Mouse (Mus musculus): ENCODE results near the gene Elmo2. TPM values are rescaled to one million over a fixed set of nuclear protein-coding genes. Genes with fewer than 3 reads are reported as not detected.

Elmo2 gene
- polyA plus RNA-seq, 1 experiment: 148 TPM

DNA sequence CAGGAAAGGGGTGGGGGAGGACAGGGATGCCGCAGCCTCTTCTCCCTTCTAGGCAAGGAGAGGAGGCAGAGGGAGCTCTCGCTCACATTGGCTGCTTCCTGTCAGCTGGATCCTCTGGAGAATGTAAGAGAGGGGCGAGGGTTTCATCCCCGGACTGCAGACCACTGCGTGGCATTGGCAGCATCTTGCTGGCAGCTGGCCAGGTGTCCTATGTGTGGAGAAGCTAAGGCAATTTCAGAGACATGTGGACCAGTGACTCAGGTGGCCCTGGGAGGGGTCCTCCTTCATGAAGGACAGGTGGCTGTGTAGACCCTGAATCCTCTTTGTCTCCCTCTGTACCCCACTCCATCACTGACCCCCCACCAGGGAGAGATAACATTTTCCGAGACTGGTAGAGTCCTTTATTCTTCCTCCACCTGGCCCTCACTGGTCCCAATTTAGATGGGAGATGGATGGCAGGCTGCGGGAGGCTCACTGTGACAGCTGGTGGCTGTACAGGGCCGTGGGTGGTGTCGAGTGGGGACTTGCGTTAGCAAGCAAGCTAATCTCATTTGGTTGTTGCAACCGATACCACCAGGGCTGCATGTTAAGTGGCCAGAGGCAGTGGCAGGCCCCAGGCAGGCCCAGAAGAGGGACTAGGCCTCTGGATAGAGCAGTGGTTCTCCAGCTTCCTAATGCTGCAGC lies 69.0 kb downstream of the Elmo2 start:
- TF ChIP-seq POLR2A (IDR thresholded peaks at IDR 0.05; ENCODE audit: borderline replicate concordance, extremely low read depth, low read depth, low read length): no peak
- no peak overlapping the region for H3K4me3 ChIP-seq (replicated peaks; ENCODE audit: extremely low read depth, low read depth, low read length)
- 48% methylated on average over 11 of the region's 11 CpGs for WGBS
- no peaks in the 10 kb centered on the region for H3K4me1 ChIP-seq (ENCODE audit: control insufficient read depth, insufficient read depth, low read length)
- no peak for DNase-seq

DNA sequence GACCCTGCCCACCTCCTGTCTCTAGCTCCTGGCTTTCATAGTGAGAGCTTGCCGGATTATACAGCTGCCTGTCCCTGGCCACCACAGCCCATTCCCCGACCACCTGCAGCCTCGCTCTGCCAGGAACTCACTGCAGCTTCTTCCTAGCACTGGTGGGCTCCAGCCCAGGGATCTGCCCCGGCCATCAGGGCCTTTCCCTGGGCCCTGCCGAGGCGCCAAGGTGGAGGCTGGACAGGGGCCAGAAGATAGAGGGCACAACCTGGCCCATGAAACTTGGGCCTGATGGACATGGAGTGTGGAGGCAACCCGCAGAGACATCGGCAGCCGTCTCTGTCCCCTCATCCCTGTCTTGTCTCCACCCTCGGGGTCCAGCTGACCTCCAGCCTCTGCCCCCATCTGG lies 70.1 kb downstream of the Elmo2 start:
- TF ChIP-seq POLR2A (IDR thresholded peaks at IDR 0.05; ENCODE audit: borderline replicate concordance, extremely low read depth, low read depth, low read length) (no peak), CTCF (IDR thresholded peaks at IDR 0.05; ENCODE audit: insufficient read depth, low read length) (no peak)
- DNase-seq: no peak

DNA sequence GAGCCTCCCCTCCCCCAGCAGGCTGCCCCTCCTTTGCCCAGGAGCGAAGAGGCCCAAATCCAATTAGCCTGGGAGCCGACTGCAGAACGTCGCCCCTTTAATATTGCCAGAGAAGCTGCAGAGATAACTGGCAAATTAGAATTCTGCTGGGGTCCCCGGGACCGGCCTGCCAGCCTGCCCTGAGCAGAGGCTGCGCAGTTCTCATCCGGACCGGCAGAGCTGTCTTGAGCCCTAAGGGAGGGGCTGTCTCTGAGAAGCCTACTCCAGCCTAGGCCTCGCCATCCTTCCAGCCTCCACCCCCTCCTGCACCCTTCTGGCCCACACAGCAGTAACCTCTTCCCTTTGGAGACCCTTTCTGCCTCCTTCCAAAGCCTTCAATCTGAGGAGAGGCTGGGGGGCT lies 72.4 kb downstream of the Elmo2 start:
- TF ChIP-seq POLR2A (IDR thresholded peaks at IDR 0.05; ENCODE audit: borderline replicate concordance, extremely low read depth, low read depth, low read length) (no peak), CTCF (IDR thresholded peaks at IDR 0.05; ENCODE audit: insufficient read depth, low read length) (no peak)
- H3K4me1 ChIP-seq (ENCODE audit: control insufficient read depth, insufficient read depth, low read length): no peaks in the 10 kb centered on the region
- WGBS: 32% methylated on average over 10 of the region's 10 CpGs
- H3K4me3 ChIP-seq (replicated peaks; ENCODE audit: extremely low read depth, low read depth, low read length): no peak overlapping the region
- no peak for DNase-seq

More for the DNA sequence above, 70.1 kb downstream of the Elmo2 start:
- Histone ChIP-seq H3K4me3 (replicated peaks; ENCODE audit: extremely low read depth, low read depth, low read length) (no peak overlapping the region), H3K4me1 (ENCODE audit: control insufficient read depth, insufficient read depth, low read length) (no peaks in the 10 kb centered on the region)
- 72% methylated on average over 10 of the region's 10 CpGs for WGBS

DNA sequence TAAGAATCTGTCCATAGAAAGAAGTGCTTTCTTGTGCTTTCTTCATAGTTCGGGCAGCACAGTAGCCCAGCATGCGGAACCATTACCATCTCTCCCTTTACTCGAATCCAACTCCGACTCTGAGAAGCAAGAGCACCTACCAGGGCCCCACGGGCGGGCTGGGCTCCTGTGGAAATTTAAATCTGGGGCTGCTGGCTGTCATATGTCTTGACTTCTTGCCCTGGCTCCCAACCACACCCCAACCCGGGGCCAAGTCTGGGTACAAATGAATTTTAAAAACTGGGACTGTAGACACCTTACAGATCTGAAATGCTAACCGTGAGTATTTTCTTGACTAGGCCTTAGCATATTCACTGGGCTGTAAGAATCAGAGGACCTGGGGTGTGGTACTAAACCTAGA lies 73.0 kb downstream of the Elmo2 start:
- no peak for DNase-seq
- no peak for TF ChIP-seq CTCF (IDR thresholded peaks at IDR 0.05; ENCODE audit: insufficient read depth, low read length)
- TF ChIP-seq POLR2A (IDR thresholded peaks at IDR 0.05; ENCODE audit: borderline replicate concordance, extremely low read depth, low read depth, low read length): no peak
- H3K4me1 ChIP-seq (ENCODE audit: control insufficient read depth, insufficient read depth, low read length): no peaks in the 10 kb centered on the region
- no peak overlapping the region for H3K4me3 ChIP-seq (replicated peaks; ENCODE audit: extremely low read depth, low read depth, low read length)
- 78% methylated on average over 8 of the region's 8 CpGs for WGBS

DNA sequence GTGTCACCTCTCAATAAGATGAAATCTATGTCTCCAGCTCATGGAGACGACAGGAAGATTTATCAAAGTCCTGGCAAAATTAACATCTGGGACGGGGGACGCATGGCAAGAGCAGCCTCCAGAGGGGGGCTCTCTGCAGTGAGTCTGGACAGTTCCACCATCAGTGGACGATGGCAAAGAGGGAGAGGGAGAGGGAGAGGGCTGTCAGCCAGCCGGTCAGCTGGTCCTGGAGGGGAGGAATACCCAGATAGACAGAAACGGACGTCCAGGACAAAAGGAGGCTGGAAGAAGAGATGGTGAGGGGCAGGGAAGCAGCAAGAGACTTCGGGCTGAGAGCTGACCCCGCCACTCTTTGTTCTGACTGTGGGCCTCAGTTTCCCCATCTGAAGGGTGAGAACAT lies 73.5 kb downstream of the Elmo2 start:
- TF ChIP-seq CTCF (IDR thresholded peaks at IDR 0.05; ENCODE audit: insufficient read depth, low read length): no peak
- no peak for TF ChIP-seq POLR2A (IDR thresholded peaks at IDR 0.05; ENCODE audit: borderline replicate concordance, extremely low read depth, low read depth, low read length)
- no peak overlapping the region for H3K4me3 ChIP-seq (replicated peaks; ENCODE audit: extremely low read depth, low read depth, low read length)
- DNase-seq: no peak
- WGBS: 50% methylated on average over 9 of the region's 9 CpGs
- no peaks in the 10 kb centered on the region for H3K4me1 ChIP-seq (ENCODE audit: control insufficient read depth, insufficient read depth, low read length)

DNA sequence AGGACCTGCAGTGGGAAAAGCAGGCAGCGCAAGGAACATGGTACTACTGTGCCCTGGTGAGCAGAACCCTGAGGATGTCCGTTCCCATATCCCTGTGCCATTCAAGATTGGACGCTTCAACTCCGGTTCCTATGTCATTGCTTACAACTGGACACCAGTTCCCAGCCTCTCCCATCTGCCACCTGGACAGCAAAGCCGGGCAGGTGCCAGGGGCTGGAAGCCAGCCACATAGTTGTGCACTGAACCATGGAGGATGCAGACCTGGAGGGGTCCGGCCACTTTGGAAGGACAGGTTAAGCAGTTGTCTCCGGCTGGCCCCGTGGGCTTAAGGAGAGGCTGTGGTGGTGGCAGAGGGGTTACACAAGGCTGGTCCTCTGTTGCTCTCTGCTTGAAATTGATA lies 73.9 kb downstream of the Elmo2 start:
- Histone ChIP-seq H3K4me3 (replicated peaks; ENCODE audit: extremely low read depth, low read depth, low read length) (no peak overlapping the region), H3K4me1 (ENCODE audit: control insufficient read depth, insufficient read depth, low read length) (no peaks in the 10 kb centered on the region)
- 71% methylated on average over 8 of the region's 8 CpGs for WGBS
- DNase-seq: no peak
- TF ChIP-seq CTCF (IDR thresholded peaks at IDR 0.05; ENCODE audit: insufficient read depth, low read length): no peak
- TF ChIP-seq POLR2A (IDR thresholded peaks at IDR 0.05; ENCODE audit: borderline replicate concordance, extremely low read depth, low read depth, low read length): no peak

DNA sequence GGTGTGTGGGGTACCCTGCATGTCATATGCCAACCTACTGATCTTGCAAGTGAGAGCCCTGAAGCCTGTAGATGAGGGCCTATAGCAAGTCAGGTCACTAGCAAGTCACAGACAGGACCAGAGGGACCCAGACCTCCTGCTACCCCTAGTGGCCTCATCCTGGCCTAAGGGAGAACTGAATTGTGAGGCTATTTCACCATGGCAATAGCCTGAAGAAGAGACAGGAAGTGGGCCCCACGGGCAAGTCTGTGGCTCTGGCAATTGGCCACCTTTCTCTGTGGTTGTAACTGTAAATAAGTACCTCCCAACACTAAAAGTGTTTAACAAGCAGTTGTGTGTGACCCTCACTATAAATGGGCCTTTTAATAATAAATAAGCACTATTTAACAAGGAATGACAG lies 75.4 kb downstream of the Elmo2 start:
- whole genome bisulfite sequencing: 11% methylated on average over 1 of the region's 1 CpGs
- TF ChIP-seq CTCF (IDR thresholded peaks at IDR 0.05; ENCODE audit: insufficient read depth, low read length): no peak
- DNase-seq: no peak
- no peaks in the 10 kb centered on the region for H3K4me1 ChIP-seq (ENCODE audit: control insufficient read depth, insufficient read depth, low read length)
- no peak overlapping the region for H3K4me3 ChIP-seq (replicated peaks; ENCODE audit: extremely low read depth, low read depth, low read length)

DNA sequence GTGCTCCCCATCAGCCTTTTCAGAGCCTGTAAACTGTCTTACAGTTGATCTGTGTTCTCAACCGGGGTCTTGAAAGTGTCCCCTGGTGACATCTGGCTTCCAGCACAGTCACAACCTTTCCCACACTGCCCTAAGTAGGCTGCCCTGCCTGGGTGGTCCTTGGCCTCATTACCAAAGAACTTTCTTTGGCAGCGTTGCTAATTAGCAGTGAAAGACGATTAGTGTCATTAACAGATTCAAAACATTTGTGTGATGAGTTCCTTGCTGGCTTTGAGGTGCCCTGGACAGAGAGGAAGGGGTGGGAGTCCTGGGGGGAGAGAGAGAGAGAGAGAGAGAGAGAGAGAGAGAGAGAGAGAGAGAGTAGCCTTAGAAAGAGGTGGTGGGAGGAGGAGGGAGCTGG lies 77.3 kb downstream of the Elmo2 start:
- TF ChIP-seq POLR2A (IDR thresholded peaks at IDR 0.05; ENCODE audit: borderline replicate concordance, extremely low read depth, low read depth, low read length) (no peak), CTCF (IDR thresholded peaks at IDR 0.05; ENCODE audit: insufficient read depth, low read length) (no peak)
- WGBS: 24% methylated on average over 3 of the region's 3 CpGs

DNA sequence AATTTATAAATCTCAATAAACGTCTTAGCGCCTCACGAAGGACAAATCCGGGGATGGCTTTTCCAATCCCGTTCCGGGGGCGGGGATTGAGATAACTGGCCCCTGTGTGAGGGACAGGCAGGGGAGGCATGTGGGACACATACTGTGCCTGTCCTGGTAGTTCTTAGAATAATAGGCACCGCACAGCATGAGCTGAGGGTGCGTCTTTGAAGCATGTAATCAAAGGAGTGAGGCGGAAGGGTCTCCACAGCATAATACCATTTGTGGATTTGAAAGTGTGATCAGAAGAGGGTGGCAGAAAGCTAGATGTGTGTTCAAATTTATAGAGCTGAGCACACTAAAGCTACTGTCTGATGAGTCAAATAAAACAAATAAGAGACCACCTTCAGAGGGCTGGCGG lies 79.9 kb downstream of the Elmo2 start:
- no peak for TF ChIP-seq CTCF (IDR thresholded peaks at IDR 0.05; ENCODE audit: insufficient read depth, low read length)
- no peak for TF ChIP-seq POLR2A (IDR thresholded peaks at IDR 0.05; ENCODE audit: borderline replicate concordance, extremely low read depth, low read depth, low read length)
- H3K4me3 ChIP-seq (replicated peaks; ENCODE audit: extremely low read depth, low read depth, low read length): no peak overlapping the region
- no peaks in the 10 kb centered on the region for H3K4me1 ChIP-seq (ENCODE audit: control insufficient read depth, insufficient read depth, low read length)
- no peak for DNase-seq
- 40% methylated on average over 11 of the region's 11 CpGs for WGBS

More for the DNA sequence above, 77.3 kb downstream of the Elmo2 start:
- DNase-seq: no peak
- Histone ChIP-seq H3K4me1 (ENCODE audit: control insufficient read depth, insufficient read depth, low read length) (no peaks in the 10 kb centered on the region), H3K4me3 (replicated peaks; ENCODE audit: extremely low read depth, low read depth, low read length) (no peak overlapping the region)

DNA sequence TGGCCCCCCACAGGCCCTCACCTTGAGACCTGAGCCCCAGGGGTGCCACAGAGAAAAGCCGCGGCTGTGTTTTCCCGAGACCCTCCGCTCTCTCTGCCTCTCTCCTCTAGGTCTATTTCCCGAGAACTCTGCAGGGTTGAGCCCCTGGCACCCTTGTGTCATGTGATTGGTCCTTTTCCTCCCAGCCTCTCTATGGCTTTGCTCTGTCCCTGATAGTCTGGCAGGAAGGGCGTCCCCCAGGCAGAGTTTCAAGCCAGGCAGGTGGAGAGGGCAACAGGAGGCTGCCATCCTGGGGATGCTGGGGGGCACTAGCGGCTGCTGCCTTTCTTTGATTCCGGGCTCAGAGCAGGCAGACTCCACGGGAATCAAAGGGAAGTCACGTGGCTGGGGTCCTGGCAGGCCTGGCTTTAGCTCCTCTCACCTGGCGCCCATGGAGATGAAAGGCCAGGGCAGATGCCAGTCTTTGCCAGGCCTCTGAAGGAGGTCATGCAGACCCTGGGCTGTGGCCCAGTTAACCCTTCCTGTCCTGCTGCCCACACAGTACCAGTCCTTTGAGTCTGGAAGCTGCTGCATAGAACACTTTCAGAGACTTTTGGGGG lies 83.1 kb downstream of the Elmo2 start:
- H3K4me3 ChIP-seq (replicated peaks; ENCODE audit: extremely low read depth, low read depth, low read length): no peak overlapping the region
- H3K4me1 ChIP-seq (ENCODE audit: control insufficient read depth, insufficient read depth, low read length): no peaks in the 10 kb centered on the region
- WGBS: 18% methylated on average over 11 of the region's 11 CpGs
- TF ChIP-seq CTCF (IDR thresholded peaks at IDR 0.05; ENCODE audit: insufficient read depth, low read length) (no peak), POLR2A (IDR thresholded peaks at IDR 0.05; ENCODE audit: borderline replicate concordance, extremely low read depth, low read depth, low read length) (no peak)
- DNase-seq: no peak

All from lung, adult 2 months (tissue).